ENCODE assay signal across 15 mouse cellular contexts in the genomic region with DNA sequence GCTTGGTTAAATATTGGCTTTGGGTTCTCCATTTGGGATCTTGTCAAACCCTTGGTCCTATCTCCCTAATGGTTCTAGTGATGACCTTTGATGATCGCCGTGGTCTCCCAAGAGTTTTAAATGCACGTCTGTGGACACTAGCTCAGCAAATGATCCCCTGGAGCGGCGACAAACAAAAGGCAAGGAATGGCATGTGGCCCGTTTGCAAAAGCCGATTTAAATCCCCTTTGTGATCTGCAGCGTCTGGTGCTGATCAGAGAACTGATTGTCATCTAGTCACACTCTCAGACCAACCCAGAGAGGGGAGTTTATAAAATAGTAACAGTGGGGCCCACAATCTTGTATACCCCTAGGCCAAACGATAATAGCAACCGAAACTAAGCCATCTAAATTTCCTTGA. TPM values are rescaled to one million over a fixed set of nuclear protein-coding genes. Genes with fewer than 3 reads are reported as not detected.
DNase-seq lines count a peak whose midpoint lies in the region; ATAC-seq and TF ChIP-seq lines count a peak whose summit lies in the region.
"Had no signal": no experiment of that assay in that cellular context is flagged by ENCODE, and none has a peak within 500 bp of the region (broad histone marks: within the 10 kb centered on the region; RNA-seq: fewer than 3 reads in every experiment).

No protein-coding gene starts in this region.

- no peak overlapping the region for H3K4me3 ChIP-seq in forebrain, embryonic 10.5 days
- H3K4me3 ChIP-seq in forebrain, embryonic 15.5 days, result no peak overlapping the region
- H3K4me3 ChIP-seq in liver, embryonic 11.5 days (ENCODE audit: low read depth, low read length), result no peak overlapping the region
- no peak overlapping the region for H3K4me3 ChIP-seq in liver, postnatal 0 days (ENCODE audit: low read depth, low read length)
- no peak overlapping the region for H3K4me3 ChIP-seq in embryonic facial prominence, embryonic 13.5 days

- no peak for TF ChIP-seq EP300 in liver, postnatal 0 days (IDR thresholded peaks at IDR 0.05; ENCODE audit: low read depth)

- H3K9ac ChIP-seq in forebrain, embryonic 15.5 days (replicated peaks), result no peak overlapping the region
- H3K9ac ChIP-seq in liver, embryonic 11.5 days (ENCODE audit: low read depth, low read length), result no peak overlapping the region
- no peak overlapping the region for H3K9ac ChIP-seq in liver, postnatal 0 days (replicated peaks)
- H3K9ac ChIP-seq in embryonic facial prominence, embryonic 13.5 days, result no peak overlapping the region
- H3K9ac ChIP-seq: liver, embryonic 14.5 days had no signal

- peak overlapping the region; percentile 64 for H3K27ac ChIP-seq in forebrain, embryonic 10.5 days
- no peak overlapping the region for H3K27ac ChIP-seq in forebrain, embryonic 15.5 days (replicated peaks)
- no peak overlapping the region for H3K27ac ChIP-seq in liver, embryonic 11.5 days (ENCODE audit: low read depth, low read length)
- H3K27ac ChIP-seq in liver, postnatal 0 days (ENCODE audit: low read depth), result no peak overlapping the region
- peak overlapping the region; percentile 23; the same call in 1 of the 2 replicates for H3K27ac ChIP-seq in embryonic facial prominence, embryonic 13.5 days
- H3K27ac ChIP-seq: liver, embryonic 14.5 days; macrophage had no signal

- 4% methylated on average over 10 of the region's 10 CpGs for WGBS in forebrain, embryonic 10.5 days
- WGBS in forebrain, embryonic 15.5 days, result 6% methylated on average over 10 of the region's 10 CpGs
- WGBS in liver, embryonic 11.5 days, result 35% methylated on average over 10 of the region's 10 CpGs
- WGBS in liver, postnatal 0 days (ENCODE audit: insufficient replicate concordance), result 39% methylated on average over 10 of the region's 10 CpGs
- WGBS in embryonic facial prominence, embryonic 13.5 days, result 4% methylated on average over 10 of the region's 10 CpGs

- no peaks in the 10 kb centered on the region for H3K27me3 ChIP-seq in forebrain, embryonic 10.5 days (ENCODE audit: poor library complexity, severe bottlenecking)
- no peaks in the 10 kb centered on the region for H3K27me3 ChIP-seq in forebrain, embryonic 15.5 days
- peaks cover 3% of the 10 kb centered on the region; the same call in 1 of the 2 replicates for H3K27me3 ChIP-seq in liver, embryonic 11.5 days (replicated peaks; ENCODE audit: control insufficient read depth, insufficient read depth, low read length)
- peaks cover 5% of the 10 kb centered on the region for H3K27me3 ChIP-seq in liver, postnatal 0 days (ENCODE audit: insufficient read depth, low read length)
- peaks cover 6% of the 10 kb centered on the region; the same call in 1 of the 2 replicates for H3K27me3 ChIP-seq in embryonic facial prominence, embryonic 13.5 days

- no peaks in the 10 kb centered on the region for H3K36me3 ChIP-seq in forebrain, embryonic 10.5 days (replicated peaks)
- H3K36me3 ChIP-seq in forebrain, embryonic 15.5 days, result no peaks in the 10 kb centered on the region
- no peaks in the 10 kb centered on the region for H3K36me3 ChIP-seq in liver, embryonic 11.5 days (ENCODE audit: control insufficient read depth, insufficient read depth, low read length)
- no peaks in the 10 kb centered on the region for H3K36me3 ChIP-seq in liver, postnatal 0 days (replicated peaks; ENCODE audit: insufficient read depth, low read length)
- no peaks in the 10 kb centered on the region for H3K36me3 ChIP-seq in embryonic facial prominence, embryonic 13.5 days

- peaks cover 48% of the 10 kb centered on the region for H3K4me1 ChIP-seq in forebrain, embryonic 10.5 days
- H3K4me1 ChIP-seq in forebrain, embryonic 15.5 days, result peaks cover 8% of the 10 kb centered on the region
- peaks cover 6% of the 10 kb centered on the region; the same call in 1 of the 2 replicates for H3K4me1 ChIP-seq in liver, embryonic 11.5 days (replicated peaks; ENCODE audit: control insufficient read depth, insufficient read depth, low read length)
- no peaks in the 10 kb centered on the region; the same call in 1 of the 2 replicates for H3K4me1 ChIP-seq in liver, postnatal 0 days (ENCODE audit: insufficient read depth)
- peaks cover 30% of the 10 kb centered on the region for H3K4me1 ChIP-seq in embryonic facial prominence, embryonic 13.5 days

- H3K4me2 ChIP-seq in forebrain, embryonic 15.5 days (replicated peaks), result no peak overlapping the region
- peak overlapping the region; percentile 9; the same call in 1 of the 2 replicates for H3K4me2 ChIP-seq in liver, embryonic 11.5 days
- no peak overlapping the region for H3K4me2 ChIP-seq in liver, postnatal 0 days (ENCODE audit: low read depth, low read length)
- no peak overlapping the region for H3K4me2 ChIP-seq in embryonic facial prominence, embryonic 13.5 days

- peak; percentile 40 for DNase-seq in forebrain, embryonic 10.5 days (ENCODE audit: extremely low spot score, low spot score)
- DNase-seq in liver, embryonic 11.5 days (ENCODE audit: low spot score), result no peak
- DNase-seq in liver, postnatal 0 days, result no peak
- DNase-seq in ES-CJ7 (ENCODE audit: low read depth, low spot score), result peak; percentile 61
- no peak for DNase-seq in adrenal gland, adult (ENCODE audit: inconsistent age in 2 of 2, low spot score in 1 of 2)
- DNase-seq: cerebellum, adult 9-11 months; gastrocnemius, postnatal 14 days; heart, postnatal 4 days; kidney, adult 2 months had no signal

- TF ChIP-seq CTCF in liver, postnatal 0 days (IDR thresholded peaks at IDR 0.05; ENCODE audit: low read depth), result no peak

- ATAC-seq in forebrain, embryonic 15.5 days (replicated peaks), result no peak
- no peak for ATAC-seq in liver, embryonic 11.5 days (replicated peaks; ENCODE audit: low FRiP score)
- ATAC-seq in liver, postnatal 0 days, result no peak
- ATAC-seq in embryonic facial prominence, embryonic 13.5 days (ENCODE audit: insufficient number of reproducible peaks, insufficient read depth, low FRiP score, low TSS enrichment, low read depth), result no peak
- no peak for ATAC-seq in granulocyte monocyte progenitor cell, adult 5-6 weeks (replicated peaks; ENCODE audit: poor library complexity, severe bottlenecking)

- H3K9me3 ChIP-seq in forebrain, embryonic 10.5 days, result no peaks in the 10 kb centered on the region
- no peaks in the 10 kb centered on the region for H3K9me3 ChIP-seq in forebrain, embryonic 15.5 days
- H3K9me3 ChIP-seq in liver, embryonic 11.5 days (ENCODE audit: control insufficient read depth, low read length), result no peaks in the 10 kb centered on the region
- H3K9me3 ChIP-seq in liver, postnatal 0 days (ENCODE audit: low read length), result no peaks in the 10 kb centered on the region
- no peaks in the 10 kb centered on the region for H3K9me3 ChIP-seq in embryonic facial prominence, embryonic 13.5 days

RNA-seq across cellular contexts. Expression of a gene that starts 5.4 kb away (rescaled TPM):
- 0.94 and 1.1 TPM in 2 replicates for polyA plus RNA-seq in forebrain, embryonic 10.5 days (2016; fragmentation: Nextera tagmentation; extraction: Ambion mirVana)
- polyA plus RNA-seq in forebrain, embryonic 15.5 days (2015; fragmentation: Nextera tagmentation; extraction: Ambion mirVana), result 0.34 and 0.59 TPM in 2 replicates
- not detected in 2 replicates for polyA plus RNA-seq in liver, embryonic 11.5 days (2014; fragmentation: Nextera tagmentation; extraction: Ambion mirVana)
- not detected in 2 replicates for polyA plus RNA-seq in liver, postnatal 0 days (2015; fragmentation: Nextera tagmentation; extraction: Ambion mirVana)
- polyA plus RNA-seq in embryonic facial prominence, embryonic 13.5 days (2015; fragmentation: Nextera tagmentation; extraction: Ambion mirVana), result 0.37 and 0.43 TPM in 2 replicates
- not detected in 2 replicates for total RNA-seq in granulocyte monocyte progenitor cell, adult 5-6 weeks (2014; fragmentation: Nextera tagmentation)
- total RNA-seq in granulocyte monocyte progenitor cell, adult 5-6 weeks (2017), result 0.17 and 0.82 TPM in 2 replicates
- total RNA-seq: gastrocnemius, postnatal 14 days; heart, postnatal 4 days; MEL had no signal
- polyA plus RNA-seq: kidney, adult 2 months had no signal

RNA-seq across cellular contexts. Expression of a gene that starts 7.1 kb away (rescaled TPM):
- polyA plus RNA-seq in forebrain, embryonic 10.5 days (2016; fragmentation: Nextera tagmentation; extraction: Ambion mirVana), result 69.5 and 70.1 TPM in 2 replicates
- polyA plus RNA-seq in forebrain, embryonic 15.5 days (2015; fragmentation: Nextera tagmentation; extraction: Ambion mirVana), result 6.8 and 10.2 TPM in 2 replicates
- 27.4 and 29.0 TPM in 2 replicates for polyA plus RNA-seq in liver, embryonic 11.5 days (2014; fragmentation: Nextera tagmentation; extraction: Ambion mirVana)
- 14.0 and 15.4 TPM in 2 replicates for polyA plus RNA-seq in liver, postnatal 0 days (2015; fragmentation: Nextera tagmentation; extraction: Ambion mirVana)
- polyA plus RNA-seq in embryonic facial prominence, embryonic 13.5 days (2015; fragmentation: Nextera tagmentation; extraction: Ambion mirVana), result 46.3 and 54.7 TPM in 2 replicates
- total RNA-seq in granulocyte monocyte progenitor cell, adult 5-6 weeks (2014; fragmentation: Nextera tagmentation), result 367 and 442 TPM in 2 replicates
- 642 and 682 TPM in 2 replicates for total RNA-seq in granulocyte monocyte progenitor cell, adult 5-6 weeks (2017)

Comparison
In these comparisons a context has a peak if more than half of its experiments do, and no peak if none do; other contexts are left out.
1. H3K27ac ChIP-seq: peak in forebrain, embryonic 10.5 days (single experiment) and embryonic facial prominence, embryonic 13.5 days (single experiment); none in forebrain, embryonic 15.5 days (single experiment), liver, embryonic 11.5 days (single experiment) and liver, postnatal 0 days (single experiment).
2. DNase-seq: peak in forebrain, embryonic 10.5 days (single experiment) and ES-CJ7 (single experiment); none in liver, embryonic 11.5 days (single experiment), liver, postnatal 0 days (single experiment) and adrenal gland, adult (0 of 2).